16 mouse cellular contexts compared by ENCODE assay signal in the genomic region with DNA sequence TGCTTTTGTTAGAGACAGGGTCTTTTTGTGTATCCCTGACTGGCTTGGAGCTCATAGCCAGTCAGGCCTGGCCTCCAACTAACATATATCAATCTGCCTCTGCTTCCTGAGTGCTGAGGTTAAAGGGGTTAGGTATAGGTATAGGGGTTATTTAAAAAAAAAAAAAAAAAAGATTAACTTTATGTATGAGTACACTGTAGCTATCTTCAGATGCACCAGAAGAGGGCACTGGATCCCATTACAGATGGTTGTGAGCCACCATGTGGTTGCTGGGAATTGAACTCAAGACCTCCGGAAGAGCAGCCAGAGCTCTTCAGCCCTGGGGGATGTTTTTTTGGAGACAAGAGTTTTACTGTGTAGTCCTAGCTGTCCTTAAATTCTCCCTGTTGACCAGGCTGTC.
"Had no signal": no experiment of that assay in that cellular context is flagged by ENCODE, and none has a peak within 500 bp of the region (broad histone marks: within the 10 kb centered on the region; RNA-seq: fewer than 3 reads in every experiment).

No protein-coding gene starts in this region.

- H3K27me3 ChIP-seq: midbrain, embryonic 13.5 days; midbrain, embryonic 15.5 days; neural tube, embryonic 12.5 days; stomach, embryonic 15.5 days had no signal

- H3K4me2 ChIP-seq: lung, embryonic 14.5 days; midbrain, embryonic 11.5 days; midbrain, embryonic 13.5 days; midbrain, embryonic 15.5 days; neural tube, embryonic 12.5 days; stomach, embryonic 15.5 days had no signal

- ATAC-seq: midbrain, embryonic 13.5 days; midbrain, embryonic 15.5 days had no signal

- H3K4me1 ChIP-seq: midbrain, embryonic 13.5 days; midbrain, embryonic 15.5 days; neural tube, embryonic 12.5 days; stomach, embryonic 15.5 days had no signal

- DNase-seq: lung, adult 18-20 months; lung, embryonic 14.5 days; lung, postnatal 14 days; lung, postnatal 36 days; right cerebral cortex, postnatal 14 days; thymus, adult 2 months; thymus, postnatal 25 days; thymus, postnatal 4 days had no signal

- H3K9me3 ChIP-seq: midbrain, embryonic 13.5 days; midbrain, embryonic 15.5 days; neural tube, embryonic 12.5 days; stomach, embryonic 15.5 days had no signal

- H3K36me3 ChIP-seq: midbrain, embryonic 13.5 days; midbrain, embryonic 15.5 days; neural tube, embryonic 12.5 days; stomach, embryonic 15.5 days had no signal

- H3K9ac ChIP-seq: lung, embryonic 14.5 days; midbrain, embryonic 13.5 days; midbrain, embryonic 15.5 days; neural tube, embryonic 12.5 days; stomach, embryonic 15.5 days had no signal

- H3K27ac ChIP-seq: macrophage; midbrain, embryonic 13.5 days; midbrain, embryonic 15.5 days; neural tube, embryonic 12.5 days; stomach, embryonic 15.5 days; stomach, postnatal 0 days had no signal

- H3K4me3 ChIP-seq: megakaryocyte, embryonic 14.5 days; midbrain, embryonic 13.5 days; midbrain, embryonic 15.5 days; neural tube, embryonic 12.5 days; stomach, embryonic 15.5 days had no signal
